21 mouse cellular contexts compared by ENCODE assay signal in genomic region chr8:89439304-89439703, GRCm38 (mm10).
DNase-seq lines count a peak whose midpoint lies in the region; ATAC-seq and TF ChIP-seq lines count a peak whose summit lies in the region.
"Had no signal": no experiment of that assay in that cellular context is flagged by ENCODE, and none has a peak within 500 bp of the region (broad histone marks: within the 10 kb centered on the region; RNA-seq: fewer than 3 reads in every experiment).

No protein-coding gene starts in this region.

- no peaks in the 10 kb centered on the region for H3K27me3 ChIP-seq in forebrain, embryonic 16.5 days (replicated peaks; ENCODE audit: control insufficient read depth, insufficient read depth, low read length)
- H3K27me3 ChIP-seq in forebrain, embryonic 12.5 days = no peaks in the 10 kb centered on the region
- peaks cover 12% of the 10 kb centered on the region; the same call in 1 of the 2 replicates for H3K27me3 ChIP-seq in kidney, embryonic 15.5 days
- H3K27me3 ChIP-seq in lung, embryonic 14.5 days (ENCODE audit: insufficient read depth, low read length) = no peaks in the 10 kb centered on the region
- H3K27me3 ChIP-seq in neural tube, embryonic 15.5 days (replicated peaks) = no peaks in the 10 kb centered on the region
- H3K27me3 ChIP-seq: heart, embryonic 15.5 days; limb, embryonic 15.5 days; lung, embryonic 15.5 days had no signal

- H3K4me3 ChIP-seq in forebrain, embryonic 16.5 days (replicated peaks; ENCODE audit: low read length) = no peak overlapping the region
- no peak overlapping the region for H3K4me3 ChIP-seq in forebrain, embryonic 12.5 days (replicated peaks)
- no peak overlapping the region for H3K4me3 ChIP-seq in kidney, embryonic 15.5 days (replicated peaks)
- no peak overlapping the region for H3K4me3 ChIP-seq in lung, embryonic 14.5 days (ENCODE audit: low read depth, low read length)
- H3K4me3 ChIP-seq in neural tube, embryonic 15.5 days (replicated peaks) = no peak overlapping the region
- H3K4me3 ChIP-seq: embryonic facial prominence, embryonic 10.5 days; heart, embryonic 15.5 days; left cerebral cortex, adult 2 months; limb, embryonic 15.5 days; lung, embryonic 15.5 days had no signal

- H3K4me2 ChIP-seq in forebrain, embryonic 16.5 days (ENCODE audit: low read length) = no peak overlapping the region
- no peak overlapping the region for H3K4me2 ChIP-seq in forebrain, embryonic 12.5 days
- no peak overlapping the region for H3K4me2 ChIP-seq in kidney, embryonic 15.5 days
- no peak overlapping the region for H3K4me2 ChIP-seq in lung, embryonic 14.5 days
- no peak overlapping the region for H3K4me2 ChIP-seq in neural tube, embryonic 15.5 days
- H3K4me2 ChIP-seq: heart, embryonic 15.5 days; limb, embryonic 15.5 days; lung, embryonic 15.5 days had no signal

- intact Hi-C loops in left cerebral cortex, postnatal 4 days (cut with DNase I) = no loop called here

- H3K27ac ChIP-seq in forebrain, embryonic 16.5 days (ENCODE audit: low read length) = no peak overlapping the region
- H3K27ac ChIP-seq in forebrain, embryonic 12.5 days = no peak overlapping the region
- no peak overlapping the region for H3K27ac ChIP-seq in kidney, embryonic 15.5 days
- no peak overlapping the region for H3K27ac ChIP-seq in lung, embryonic 14.5 days (ENCODE audit: low read depth)
- no peak overlapping the region for H3K27ac ChIP-seq in neural tube, embryonic 15.5 days (replicated peaks)
- H3K27ac ChIP-seq: embryonic facial prominence, embryonic 10.5 days; heart, embryonic 15.5 days; left cerebral cortex, adult 2 months; limb, embryonic 15.5 days; liver, embryonic 14.5 days; lung, embryonic 15.5 days had no signal

- TF ChIP-seq CTCF in lung, embryonic 14.5 days (IDR thresholded peaks at IDR 0.05; ENCODE audit: low read depth) = no peak

- H3K9me3 ChIP-seq in forebrain, embryonic 16.5 days (ENCODE audit: control insufficient read depth, low read length) = no peaks in the 10 kb centered on the region
- H3K9me3 ChIP-seq in forebrain, embryonic 12.5 days = no peaks in the 10 kb centered on the region
- no peaks in the 10 kb centered on the region for H3K9me3 ChIP-seq in kidney, embryonic 15.5 days (replicated peaks)
- H3K9me3 ChIP-seq in lung, embryonic 14.5 days (ENCODE audit: low read depth, low read length) = no peaks in the 10 kb centered on the region
- no peaks in the 10 kb centered on the region for H3K9me3 ChIP-seq in neural tube, embryonic 15.5 days (replicated peaks)
- H3K9me3 ChIP-seq: embryonic facial prominence, embryonic 10.5 days; heart, embryonic 15.5 days; limb, embryonic 15.5 days; lung, embryonic 15.5 days had no signal

- H3K9ac ChIP-seq in forebrain, embryonic 16.5 days (replicated peaks; ENCODE audit: low read depth, low read length) = no peak overlapping the region
- H3K9ac ChIP-seq in forebrain, embryonic 12.5 days = no peak overlapping the region
- no peak overlapping the region for H3K9ac ChIP-seq in kidney, embryonic 15.5 days
- H3K9ac ChIP-seq in lung, embryonic 14.5 days = no peak overlapping the region
- H3K9ac ChIP-seq in neural tube, embryonic 15.5 days (replicated peaks) = no peak overlapping the region
- H3K9ac ChIP-seq: heart, embryonic 15.5 days; limb, embryonic 15.5 days; liver, embryonic 14.5 days; lung, embryonic 15.5 days had no signal

- no peaks in the 10 kb centered on the region for H3K36me3 ChIP-seq in forebrain, embryonic 16.5 days (ENCODE audit: control insufficient read depth, insufficient read depth)
- H3K36me3 ChIP-seq in forebrain, embryonic 12.5 days (replicated peaks) = no peaks in the 10 kb centered on the region
- no peaks in the 10 kb centered on the region for H3K36me3 ChIP-seq in kidney, embryonic 15.5 days
- H3K36me3 ChIP-seq in lung, embryonic 14.5 days (ENCODE audit: insufficient read depth) = no peaks in the 10 kb centered on the region
- H3K36me3 ChIP-seq in neural tube, embryonic 15.5 days = no peaks in the 10 kb centered on the region
- H3K36me3 ChIP-seq: embryonic facial prominence, embryonic 10.5 days; heart, embryonic 15.5 days; limb, embryonic 15.5 days; lung, embryonic 15.5 days had no signal

- peaks cover 5% of the 10 kb centered on the region; the same call in 1 of the 2 replicates for H3K4me1 ChIP-seq in forebrain, embryonic 16.5 days (replicated peaks; ENCODE audit: control insufficient read depth, insufficient read depth, low read length)
- H3K4me1 ChIP-seq in forebrain, embryonic 12.5 days = no peaks in the 10 kb centered on the region
- peaks cover 25% of the 10 kb centered on the region for H3K4me1 ChIP-seq in kidney, embryonic 15.5 days
- no peaks in the 10 kb centered on the region for H3K4me1 ChIP-seq in lung, embryonic 14.5 days (ENCODE audit: insufficient read depth)
- peaks cover 3% of the 10 kb centered on the region; the same call in 1 of the 2 replicates for H3K4me1 ChIP-seq in neural tube, embryonic 15.5 days
- H3K4me1 ChIP-seq: embryonic facial prominence, embryonic 10.5 days; heart, embryonic 15.5 days; limb, embryonic 15.5 days; lung, embryonic 15.5 days had no signal

- DNase-seq in kidney, adult 11 months = no peak
- DNase-seq in lung, embryonic 14.5 days = peak; percentile 6
- DNase-seq in lung, postnatal 36 days = no peak
- no peak for DNase-seq in left cerebral cortex, postnatal 4 days
- DNase-seq: adrenal gland, postnatal 25 days; cerebellum, adult 11 months; cerebellum, adult 9-11 months; heart, postnatal 4 days; lung, postnatal 4 days had no signal

- WGBS in forebrain, embryonic 16.5 days = 50% methylated on average over 6 of the region's 6 CpGs
- 88% methylated on average over 6 of the region's 6 CpGs for WGBS in forebrain, embryonic 12.5 days
- WGBS in kidney, embryonic 15.5 days = 30% methylated on average over 6 of the region's 6 CpGs
- 52% methylated on average over 6 of the region's 6 CpGs for WGBS in lung, embryonic 14.5 days
- 24% methylated on average over 6 of the region's 6 CpGs for WGBS in neural tube, embryonic 15.5 days

- ATAC-seq in forebrain, embryonic 16.5 days = peak; percentile 57; the same call in 1 of the 2 replicates
- no peak for ATAC-seq in forebrain, embryonic 12.5 days (ENCODE audit: low FRiP score)
- ATAC-seq in kidney, embryonic 15.5 days (replicated peaks; ENCODE audit: low FRiP score) = peak; percentile 64
- no peak for ATAC-seq in lung, embryonic 14.5 days (ENCODE audit: insufficient read depth)
- ATAC-seq in neural tube, embryonic 15.5 days (ENCODE audit: low FRiP score) = peak; percentile 35; the same call in 1 of the 2 replicates
- ATAC-seq: inflammation-experienced regulatory T-cells, adult 6 months; midbrain, embryonic 16.5 days had no signal

Comparison
In these comparisons a context has a peak if more than half of its experiments do, and no peak if none do; other contexts are left out.
1. ATAC-seq: peak in forebrain, embryonic 16.5 days (single experiment), kidney, embryonic 15.5 days (single experiment) and neural tube, embryonic 15.5 days (single experiment); none in forebrain, embryonic 12.5 days (single experiment) and lung, embryonic 14.5 days (single experiment).